Mouse (Mus musculus) spleen, adult 2 months (tissue): ENCODE measurements around the gene Jund. TPM values are rescaled to one million over a fixed set of nuclear protein-coding genes. Genes with fewer than 3 reads are reported as not detected.

Source experiments
- DNase-seq, 2 experiments: peaks; one replicate each; pipeline versions ENCODE4 v3.0.0 to v3.0.0-alpha.2; 2012 to 2021; ENCODE audit warnings: low spot score in 2 of 2, low read depth in 1 of 2
- H3K27ac ChIP-seq: fragments of 200-500 bp; 2 replicates; pipeline ENCODE4 v1.5.1; 2012; ENCODE audit warnings: low read length, inconsistent platforms; ENCODE audit not compliant: insufficient read depth
- H3K27me3 ChIP-seq: fragments of 200-500 bp; 2 replicates; pipeline ENCODE4 v1.6.1; 2012; ENCODE audit warnings: mild to moderate bottlenecking, moderate library complexity, low read length, inconsistent platforms; ENCODE audit not compliant: control insufficient read depth, insufficient read depth
- H3K36me3 ChIP-seq: fragments of 200-500 bp; 2 replicates; pipeline ENCODE4 v1.6.1; 2012; ENCODE audit warnings: mild to moderate bottlenecking, low read length, inconsistent platforms; ENCODE audit not compliant: control insufficient read depth, insufficient read depth
- H3K4me1 ChIP-seq: fragments of 200-500 bp; 2 replicates; pipeline ENCODE4 v1.6.1; 2011; ENCODE audit warnings: inconsistent platforms; ENCODE audit not compliant: control insufficient read depth, insufficient read depth, insufficient read length
- H3K4me3 ChIP-seq: fragments of 200-500 bp; 2 replicates; pipeline ENCODE4 v1.5.1; 2011; ENCODE audit warnings: mild to moderate bottlenecking, inconsistent platforms; ENCODE audit not compliant: insufficient read depth, insufficient read length; ENCODE audit errors: extremely low read depth
- CTCF ChIP-seq: fragments of 200-500 bp; IDR thresholded peaks from 2 replicates; pipeline ENCODE4 v1.5.1; 2011; ENCODE audit warnings: mild to moderate bottlenecking, inconsistent platforms; ENCODE audit not compliant: insufficient read depth, insufficient read length, insufficient replicate concordance; ENCODE audit errors: extremely low read depth
- POLR2A ChIP-seq: fragments of 200-500 bp; IDR thresholded peaks from 2 replicates; pipeline ENCODE4 v1.6.1; 2011; ENCODE audit warnings: low read depth, low read length, inconsistent platforms
- WGBS: fragments of 180-500 bp; shearing (Covaris S2); methylation state at CpG from one replicate; pipeline ENCODE4 v1.1.7; 2018; 5-methylcytosine and 5-hydroxymethylcytosine counted together
- polyA plus RNA-seq: library from polyadenylated mRNA; depleted of rRNA; stranded (reverse); fragments of >200 nt; gene quantifications from 2 replicates; pipeline ENCODE4 v1.2.3, GENCODE M21; 2012

Jund gene
- polyA plus RNA-seq, 1 experiment = 269 TPM

DNA sequence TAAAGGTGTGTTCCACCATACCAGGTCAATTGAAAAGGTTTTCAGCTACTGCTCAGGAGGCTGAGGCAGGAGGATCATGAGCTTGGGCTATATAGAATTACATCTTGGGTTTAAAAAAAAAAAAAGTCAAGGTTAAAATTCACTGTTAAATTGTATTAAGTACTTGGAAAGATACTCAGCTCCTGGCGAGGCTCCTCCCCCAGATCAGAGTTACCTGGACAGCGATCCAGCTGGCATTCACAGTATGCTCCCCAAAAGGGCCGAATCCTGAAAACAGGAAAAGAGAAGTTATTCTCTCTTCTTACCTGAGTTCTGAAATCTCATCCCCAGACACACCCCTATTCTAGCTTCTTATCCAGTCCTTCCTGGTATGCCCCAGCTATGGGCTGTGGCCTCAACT is 41.5 kb upstream of the Jund start:
- no peak overlapping the region for H3K4me3 ChIP-seq
- H3K27ac ChIP-seq = no peak overlapping the region
- no peak for TF ChIP-seq CTCF
- no peak for TF ChIP-seq POLR2A
- H3K36me3 ChIP-seq = no peaks in the 10 kb centered on the region; the same call in 1 of the 2 replicates
- peaks cover 10% of the 10 kb centered on the region for H3K4me1 ChIP-seq
- 93% methylated on average over 3 of the region's 3 CpGs for WGBS
- H3K27me3 ChIP-seq = no peaks in the 10 kb centered on the region
- DNase-seq = no peak

DNA sequence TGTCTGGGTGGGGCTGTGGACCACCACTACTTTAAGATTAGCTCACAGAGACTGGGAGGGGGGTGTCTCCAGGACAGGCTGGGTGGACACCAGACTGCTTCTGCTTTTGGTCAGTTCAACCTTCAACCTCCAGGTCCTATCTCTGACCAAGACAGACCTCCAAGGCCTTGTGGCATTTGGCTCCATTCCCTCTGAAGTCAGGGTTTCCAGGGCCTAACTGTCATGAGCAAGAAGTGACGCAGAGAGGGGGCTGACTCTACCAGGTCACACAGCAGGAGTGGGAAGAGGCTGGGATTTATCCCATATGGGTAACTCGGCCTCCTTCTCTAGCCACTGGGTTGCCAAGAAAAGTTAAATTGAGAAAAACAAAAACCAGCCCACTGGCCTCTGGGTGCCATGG is 41.0 kb upstream of the Jund start:
- no peak overlapping the region for H3K4me3 ChIP-seq
- H3K4me1 ChIP-seq = peaks cover 13% of the 10 kb centered on the region
- WGBS = 92% methylated on average over 2 of the region's 2 CpGs

DNA sequence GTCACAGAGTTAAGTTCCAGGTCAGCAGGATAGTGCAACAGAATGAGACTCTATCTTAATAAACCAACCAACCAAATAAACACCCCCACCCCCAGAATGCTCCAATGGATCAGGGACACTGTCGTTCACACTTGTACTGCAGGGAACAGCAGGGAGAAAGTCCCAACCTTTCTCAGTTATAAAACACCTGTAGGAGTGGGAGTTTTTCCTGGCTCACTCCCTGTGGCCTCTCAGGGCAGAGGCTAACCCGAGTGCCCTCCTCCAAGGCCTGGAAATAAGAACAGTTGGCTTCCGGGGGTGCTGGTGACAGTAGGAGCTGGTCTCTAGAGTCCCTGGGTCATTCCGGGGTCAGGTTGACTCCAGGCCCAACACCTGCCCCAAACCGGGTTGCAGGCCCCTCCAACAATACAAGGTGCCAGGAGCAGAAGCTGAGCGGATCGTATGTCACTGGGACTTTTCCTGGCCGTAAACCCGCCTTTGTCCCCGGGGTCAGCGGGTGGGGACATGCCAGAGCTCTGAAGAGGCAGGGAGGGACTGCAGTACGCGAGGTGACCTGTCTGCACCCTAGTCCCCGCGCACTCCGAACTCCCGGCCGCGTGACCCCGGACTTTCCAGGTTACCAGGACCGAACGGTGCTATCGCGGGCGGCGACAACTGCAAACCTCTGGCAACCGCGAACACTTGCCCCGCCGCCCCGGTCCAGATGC is 39.7 kb upstream of the Jund start:
- H3K27ac ChIP-seq = peak overlapping the region; percentile 36
- H3K36me3 ChIP-seq = no peaks in the 10 kb centered on the region; the same call in 1 of the 2 replicates
- H3K27me3 ChIP-seq = no peaks in the 10 kb centered on the region
- TF ChIP-seq CTCF = no peak
- TF ChIP-seq POLR2A = no peak
- H3K4me1 ChIP-seq = peaks cover 11% of the 10 kb centered on the region
- WGBS = 3% methylated on average over 31 of the region's 31 CpGs
- DNase-seq = no peak
- peak overlapping the region; percentile 87 for H3K4me3 ChIP-seq

More for the DNA sequence above, 41.0 kb upstream of the Jund start:
- no peak for TF ChIP-seq CTCF
- no peak for TF ChIP-seq POLR2A
- Histone ChIP-seq H3K36me3 (no peaks in the 10 kb centered on the region; the same call in 1 of the 2 replicates), H3K27ac (no peak overlapping the region), H3K27me3 (no peaks in the 10 kb centered on the region)
- DNase-seq = no peak

GRCm38 (mm10) chr8:70659604-70660272 is 39.0 kb upstream of the Jund start:
- Histone ChIP-seq H3K27me3 (no peaks in the 10 kb centered on the region), H3K4me1 (peaks cover 6% of the 10 kb centered on the region), H3K27ac (peak overlapping the region; percentile 36), H3K4me3 (peak overlapping the region; percentile 87), H3K36me3 (no peaks in the 10 kb centered on the region; the same call in 1 of the 2 replicates)
- peak in 1 of 2 experiments; percentile 80 for DNase-seq
- under 1% methylated on average over 42 of the region's 44 CpGs for WGBS
- TF ChIP-seq POLR2A = no peak
- no peak for TF ChIP-seq CTCF

- H3K27ac ChIP-seq = peak within 1 kb of the TSS; percentile 36
- H3K27me3 ChIP-seq = no peaks in the 10 kb centered on the region
- TF ChIP-seq CTCF (no peak), POLR2A (no peak)
- DNase-seq = no peak
- no peaks in the 10 kb centered on the region; the same call in 1 of the 2 replicates for H3K36me3 ChIP-seq
- peak within 1 kb of the TSS; percentile 87 for H3K4me3 ChIP-seq
- WGBS = 8% methylated on average over 14 of the region's 14 CpGs
- peaks cover 6% of the 10 kb centered on the region for H3K4me1 ChIP-seq
Measured at GRCm38 (mm10) chr8:70660273-70660725, 38.5 kb upstream of the Jund start, which contains the start of gene Pgpep1. Pgpep1 (minus strand) TSS chr8:70660388.

- no peak overlapping the region for H3K4me3 ChIP-seq
- H3K27ac ChIP-seq = no peak overlapping the region
- TF ChIP-seq POLR2A = no peak
- no peak for TF ChIP-seq CTCF
- WGBS = 79% methylated on average over 4 of the region's 4 CpGs
- no peaks in the 10 kb centered on the region for H3K27me3 ChIP-seq
- no peak for DNase-seq
- no peaks in the 10 kb centered on the region for H3K36me3 ChIP-seq
- H3K4me1 ChIP-seq = peaks cover 6% of the 10 kb centered on the region
Measured at GRCm38 (mm10) chr8:70663691-70664090, 35.1 kb upstream of the Jund start.
